Mouse (Mus musculus) effector memory CD4-positive, alpha-beta T cell, adult 5 months (primary cell): ENCODE measurements around the gene Aldh3b1. TPM values are rescaled to one million over a fixed set of nuclear protein-coding genes. Genes with fewer than 3 reads are reported as not detected.

Source experiments
- polyA plus RNA-seq: library from polyadenylated mRNA; unstranded; fragments of 100-300 nt; shearing (Covaris generic); gene quantifications from one replicate; pipeline ENCODE4 v1.2.1, GENCODE M21; 2017

Aldh3b1 gene
- not detected for polyA plus RNA-seq

DNA sequence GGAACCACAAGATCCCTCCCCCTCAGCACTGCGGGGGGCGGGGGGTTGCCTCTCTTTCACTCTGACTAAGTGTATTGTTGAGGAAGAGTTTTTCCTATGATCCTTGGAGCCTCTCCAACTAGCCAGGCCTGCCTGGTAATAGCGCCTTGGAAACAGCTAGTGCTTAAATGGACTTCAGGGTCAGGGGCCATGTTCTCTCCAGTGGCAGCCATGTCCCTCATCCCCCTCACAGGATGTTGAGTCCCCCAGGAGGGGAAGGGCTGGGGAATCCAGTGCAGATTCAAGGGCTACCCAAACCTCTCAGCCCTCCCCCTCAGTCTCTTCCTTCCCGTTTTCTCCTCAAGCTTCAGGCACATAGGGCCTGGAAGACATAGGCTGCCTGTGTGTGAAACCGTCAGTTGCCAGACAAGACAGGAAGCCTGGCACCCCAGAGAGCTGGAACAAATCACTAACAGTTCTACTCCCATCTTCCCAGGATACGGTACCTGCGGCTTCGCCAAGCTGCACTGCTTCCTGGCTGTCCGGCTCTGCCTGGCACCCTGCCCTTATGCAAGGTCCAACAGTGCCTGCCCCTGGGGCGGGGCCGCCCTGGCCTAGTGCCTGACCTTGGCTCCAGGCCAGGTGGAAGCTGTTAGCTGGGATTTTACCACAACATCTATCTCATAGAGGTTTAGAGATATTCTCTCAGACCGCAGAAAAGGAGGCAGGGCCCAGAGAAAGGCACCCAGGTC is at the start of gene Aldh3b1:
Gene Aldh3b1, minus strand, starts transcription at position 598 of the 731 bp plus-strand sequence.

DNA sequence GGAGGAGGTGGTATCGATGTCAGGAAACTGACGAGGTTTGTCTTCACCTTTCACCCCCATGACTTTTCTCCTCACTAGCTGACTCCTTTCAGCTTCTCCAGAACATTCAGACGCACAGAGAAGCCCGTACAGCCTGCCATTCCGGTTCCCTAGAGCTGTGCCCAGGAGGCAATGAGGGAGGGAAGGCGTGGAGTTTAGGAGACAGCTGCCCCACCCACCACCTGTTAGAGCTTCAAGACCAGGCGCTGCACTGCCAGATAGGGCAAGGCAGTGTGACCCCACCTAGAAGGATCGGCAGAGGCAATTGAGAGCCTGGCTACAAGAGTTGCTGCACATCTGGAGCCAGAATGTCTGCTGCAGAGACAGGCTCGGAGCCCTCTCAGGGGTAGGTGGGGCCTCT is 42.6 kb upstream of the Aldh3b1 start, which contains the start of gene Aldh3b2:
Gene Aldh3b2, plus strand, starts transcription at position 100 of the 400 bp plus-strand sequence.

DNA sequence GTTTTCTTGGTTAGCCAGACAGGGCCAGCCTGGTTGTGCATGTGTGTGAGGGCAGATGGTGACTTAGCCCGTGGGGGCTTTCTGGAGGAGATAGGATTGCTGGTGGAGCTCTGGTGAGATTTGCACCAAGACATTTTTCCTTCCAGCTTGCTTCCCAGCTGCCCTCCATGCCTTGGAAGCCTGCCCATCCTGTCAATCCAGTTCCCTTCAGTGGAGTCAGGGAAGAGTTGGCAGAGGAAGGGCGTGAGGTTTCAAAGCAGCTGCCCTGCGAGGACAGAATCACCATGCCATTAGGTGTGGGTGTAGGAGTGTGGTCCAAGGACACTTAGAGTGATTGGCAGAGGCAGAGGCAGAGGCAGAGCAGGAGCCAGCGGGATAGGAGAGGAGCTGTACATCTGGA is 28.9 kb upstream of the Aldh3b1 start, which contains the start of gene Aldh3b3:
Gene Aldh3b3, plus strand, starts transcription at position 176 of the 400 bp plus-strand sequence.

DNA sequence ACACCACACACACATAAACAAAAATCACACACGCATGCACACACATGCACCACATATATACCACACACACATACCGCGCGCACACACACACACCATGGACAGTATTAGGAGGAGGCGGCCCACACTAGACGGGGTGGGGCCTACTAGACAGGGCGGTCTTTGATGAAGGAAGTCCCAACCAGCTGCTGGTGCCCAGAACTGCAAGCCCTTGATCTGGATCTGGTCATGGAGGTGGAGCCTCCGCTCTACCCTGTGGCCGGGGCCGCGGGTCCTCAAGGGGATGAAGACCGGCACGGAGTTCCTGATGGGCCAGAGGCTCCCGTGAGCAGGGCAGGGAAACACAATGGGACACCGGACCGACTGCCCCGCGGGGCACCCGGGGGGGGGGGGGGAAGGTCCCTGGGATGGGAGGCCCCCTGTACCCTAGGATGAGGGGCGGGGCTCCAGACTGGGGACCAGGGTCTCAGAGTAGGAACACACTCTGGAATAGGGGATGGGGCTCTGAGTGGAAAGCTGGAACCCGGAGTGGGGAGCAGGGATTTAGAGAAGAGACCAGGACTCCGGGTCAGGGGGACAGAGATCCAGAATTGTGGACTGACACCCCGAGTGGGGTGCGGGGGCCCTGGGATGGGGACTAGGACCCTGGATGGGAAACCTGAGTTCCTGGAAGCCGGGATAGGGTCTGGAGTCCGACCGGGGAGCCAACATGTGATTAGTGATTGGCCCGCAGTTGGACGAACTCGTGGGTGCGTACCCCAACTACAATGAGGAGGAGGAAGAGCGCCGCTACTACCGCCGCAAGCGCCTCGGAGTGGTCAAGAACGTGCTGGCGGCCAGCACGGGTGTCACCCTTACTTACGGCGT is 5.7 kb upstream of the Aldh3b1 start, which contains the start of gene Unc93b1:
Gene Unc93b1, plus strand, starts transcription at position 155 of the 864 bp plus-strand sequence.

DNA sequence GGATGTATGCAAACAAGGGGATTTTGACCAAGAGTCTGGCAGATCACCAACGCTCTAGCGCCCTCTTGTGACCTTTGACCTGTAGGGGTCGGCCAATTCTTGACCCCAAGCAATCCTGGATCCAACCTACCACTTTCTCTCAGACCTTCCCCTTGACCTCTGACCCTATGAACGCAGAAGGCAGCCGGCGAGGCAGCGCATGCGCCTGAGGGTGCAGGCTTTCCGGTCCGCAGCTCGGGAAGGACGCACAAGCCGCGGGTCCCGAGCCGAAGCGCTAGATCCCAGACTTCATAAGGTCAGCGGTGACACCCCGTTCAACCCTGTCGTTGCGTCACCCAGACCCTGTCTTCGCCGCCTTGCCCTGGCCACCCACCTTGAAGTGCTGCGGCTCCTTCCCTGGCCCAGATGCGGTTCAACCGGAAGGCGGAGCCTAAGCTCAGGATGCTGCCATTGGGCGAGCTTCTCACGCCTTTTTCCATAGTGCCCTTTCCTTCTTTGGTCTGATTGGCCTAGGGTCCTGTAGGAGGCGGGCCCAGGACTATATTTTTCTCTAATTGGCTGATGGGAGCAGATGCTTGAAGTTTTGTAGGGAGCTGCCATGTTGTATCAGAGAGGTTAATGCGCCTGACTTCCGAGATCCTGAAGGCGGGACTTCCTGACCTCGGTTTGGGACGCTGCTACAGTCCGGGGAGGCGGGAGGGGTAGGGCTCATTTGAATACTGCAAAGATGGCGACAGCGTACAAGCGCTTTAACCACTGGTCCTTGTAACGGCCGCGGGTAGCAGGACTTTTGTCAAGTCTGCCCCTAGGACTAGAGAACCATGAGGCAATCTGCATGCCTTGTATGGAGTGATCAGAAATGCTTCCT is 17.0 kb downstream of the Aldh3b1 start, which contains the start of gene Ndufs8:
Gene Ndufs8, minus strand, starts transcription at position 438 of the 868 bp plus-strand sequence.

DNA sequence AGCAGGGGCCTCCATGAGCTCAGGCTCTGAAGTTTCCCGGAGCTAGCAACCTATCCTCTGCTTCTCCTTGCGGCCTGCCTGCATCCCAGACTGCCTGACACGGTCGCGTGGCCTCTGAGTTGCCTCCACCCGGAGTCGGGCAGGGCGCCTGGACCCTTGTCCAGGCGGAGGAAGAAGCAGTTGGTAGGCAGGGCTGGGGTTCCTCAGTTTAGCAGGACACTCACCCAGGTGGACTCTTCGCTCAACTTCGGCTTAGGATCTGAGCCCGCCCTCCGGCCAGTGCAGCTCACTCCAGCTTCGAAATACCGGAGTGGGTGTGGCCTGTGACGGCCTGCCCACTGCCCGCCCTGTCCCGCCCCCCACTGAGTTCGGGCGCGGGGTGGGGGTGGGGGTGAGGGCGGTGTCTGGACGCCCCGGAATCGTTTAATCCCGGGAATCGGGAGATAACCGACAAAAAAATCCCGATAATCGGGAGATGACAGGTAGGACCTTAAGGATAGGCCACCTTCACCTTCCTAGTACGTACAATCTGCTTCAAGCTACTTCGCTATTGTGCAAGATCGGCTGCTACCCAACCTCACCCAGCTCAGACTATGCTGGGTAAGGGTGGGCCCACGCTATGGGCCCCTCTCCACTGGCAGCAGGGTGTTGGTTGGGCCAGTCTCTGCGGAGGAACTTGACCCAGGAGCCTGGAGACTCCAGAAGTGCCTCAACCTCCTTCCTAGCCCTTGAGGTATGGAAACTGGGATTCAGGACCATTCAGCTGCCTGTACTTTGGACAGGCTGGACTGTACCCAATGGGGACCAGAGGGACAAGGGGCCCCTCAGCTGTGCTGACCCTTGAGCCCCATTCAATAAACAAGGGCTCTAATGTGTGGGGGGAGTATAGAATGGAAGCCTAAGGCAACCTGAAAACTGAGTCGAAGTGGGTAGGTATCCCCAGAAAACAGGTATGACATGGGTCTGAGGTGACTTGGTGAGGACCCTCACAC is 22.5 kb downstream of the Aldh3b1 start, which contains the start of gene Tcirg1:
Gene Tcirg1, minus strand, starts transcription at position 339 of the 992 bp plus-strand sequence.

Other genes with a start within 250 kb of the Aldh3b1 start
- gene Lrp5, start 243.2 kb downstream of the Aldh3b1 start, polyA plus RNA-seq, result 0.92 TPM
- gene 1810055G02Rik, start 221.5 kb downstream of the Aldh3b1 start, polyA plus RNA-seq, result 26.5 TPM
- 101 TPM for gene Kmt5b, start 162.4 kb downstream of the Aldh3b1 start, polyA plus RNA-seq
- gene Chka, start 78.0 kb downstream of the Aldh3b1 start, polyA plus RNA-seq, result 38.9 TPM
- gene Tcirg1, start 22.7 kb downstream of the Aldh3b1 start, polyA plus RNA-seq, result 67.3 TPM
- 102 TPM for gene Ndufs8, start 17.0 kb downstream of the Aldh3b1 start, polyA plus RNA-seq
- 29.4 TPM for gene Unc93b1, start 5.4 kb upstream of the Aldh3b1 start, polyA plus RNA-seq
- gene Aldh3b3, start 28.8 kb upstream of the Aldh3b1 start, polyA plus RNA-seq, result not detected
- gene Aldh3b2, start 42.5 kb upstream of the Aldh3b1 start, polyA plus RNA-seq, result not detected
- not detected for gene Acy3, start 56.8 kb upstream of the Aldh3b1 start, polyA plus RNA-seq
- not detected for gene Tbx10, start 62.9 kb upstream of the Aldh3b1 start, polyA plus RNA-seq
- gene Nudt8, start 70.8 kb upstream of the Aldh3b1 start, polyA plus RNA-seq, result 10.5 TPM
- gene Gm49405, start 70.8 kb upstream of the Aldh3b1 start, polyA plus RNA-seq, result 1.0 TPM
- 2.4 TPM for gene Doc2g, start 73.5 kb upstream of the Aldh3b1 start, polyA plus RNA-seq
- 104 TPM for gene Ndufv1, start 83.0 kb upstream of the Aldh3b1 start, polyA plus RNA-seq
- gene Gstp1, start 108.2 kb upstream of the Aldh3b1 start, polyA plus RNA-seq, result 355 TPM
- gene Gstp2, start 116.2 kb upstream of the Aldh3b1 start, polyA plus RNA-seq, result 3.3 TPM
- 56.1 TPM for gene Gstp3, start 129.8 kb upstream of the Aldh3b1 start, polyA plus RNA-seq
- gene Cabp2, start 151.8 kb upstream of the Aldh3b1 start, polyA plus RNA-seq, result not detected
- 441 TPM for gene Cdk2ap2, start 167.4 kb upstream of the Aldh3b1 start, polyA plus RNA-seq
- gene Pitpnm1, start 170.2 kb upstream of the Aldh3b1 start, polyA plus RNA-seq, result 253 TPM
- 150 TPM for gene Aip, start 196.1 kb upstream of the Aldh3b1 start, polyA plus RNA-seq
- gene Gpr152, start 210.0 kb upstream of the Aldh3b1 start, polyA plus RNA-seq, result not detected
- gene Cabp4, start 214.2 kb upstream of the Aldh3b1 start, polyA plus RNA-seq, result not detected
- 192 TPM for gene Coro1b, start 218.8 kb upstream of the Aldh3b1 start, polyA plus RNA-seq
- 341 TPM for gene Ptprcap, start 223.8 kb upstream of the Aldh3b1 start, polyA plus RNA-seq
- gene Rps6kb2, start 233.5 kb upstream of the Aldh3b1 start, polyA plus RNA-seq, result 46.8 TPM
- 15.2 TPM for gene Carns1, start 245.7 kb upstream of the Aldh3b1 start, polyA plus RNA-seq